8 mouse cellular contexts compared by ENCODE assay signal in the genomic region with DNA sequence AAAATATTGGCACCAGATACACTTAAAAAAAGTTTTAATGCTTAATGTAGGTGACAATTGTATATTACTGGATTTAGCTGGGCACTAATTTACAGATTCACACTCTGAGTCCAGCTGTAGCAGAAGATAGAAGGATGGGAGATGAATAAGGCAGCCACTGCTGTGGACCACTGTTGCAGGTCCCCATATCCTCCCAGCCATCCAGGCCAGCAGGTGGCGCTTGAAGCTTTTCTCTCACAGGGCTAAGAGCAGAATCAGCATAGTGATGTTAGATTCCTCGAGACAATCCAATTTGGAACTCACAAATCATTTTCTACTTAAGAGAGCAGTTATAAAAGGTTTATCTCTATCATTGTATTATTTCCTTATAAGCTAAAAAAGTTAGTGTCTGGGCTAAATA. TPM values are rescaled to one million over a fixed set of nuclear protein-coding genes. Genes with fewer than 3 reads are reported as not detected.
DNase-seq lines count a peak whose midpoint lies in the region; ATAC-seq lines count a peak whose summit lies in the region.
"Not testable (repeated sequence)": the region's sequence is repeated elsewhere in the genome, so short reads cannot be mapped to it uniquely, and the experiment has no call there.

No protein-coding gene starts in this region.

- not testable (repeated sequence) for H3K27ac ChIP-seq in embryonic facial prominence, embryonic 14.5 days (replicated peaks; ENCODE audit: low read depth, low read length); liver, embryonic 15.5 days (replicated peaks)

- H3K9ac ChIP-seq in embryonic facial prominence, embryonic 14.5 days (ENCODE audit: low read depth, low read length); liver, embryonic 15.5 days: not testable (repeated sequence)

- intact Hi-C loops in heart, postnatal 14 days (cut with DNase I), result loop anchor here (1.0 kb wide), 1 partner anchor 74 kb away; a partner anchor contains a TSS

- not testable (repeated sequence) for H3K9me3 ChIP-seq in embryonic facial prominence, embryonic 14.5 days (ENCODE audit: control insufficient read depth, low read length); liver, embryonic 15.5 days (replicated peaks)

- peak; percentile 68 to 74 for DNase-seq in B cell, adult 2 months
- peak; percentile 47 for DNase-seq in adrenal gland, postnatal 25 days
- DNase-seq in embryonic facial prominence, embryonic 14.5 days (ENCODE audit: low spot score), result not testable (repeated sequence)
- DNase-seq in heart, postnatal 14 days, result peak; percentile 36 to 53
- peak; percentile 57 to 62 for DNase-seq in kidney, postnatal 25 days
- peak; percentile 36 to 51 for DNase-seq in natural killer cell, adult 2 months (ENCODE audit: low spot score in 2 of 2)
- peak; percentile 18 to 44 for DNase-seq in spleen, postnatal 36 days (ENCODE audit: low spot score in 2 of 2)

- ATAC-seq in embryonic facial prominence, embryonic 14.5 days (ENCODE audit: low read depth), result 0 out of 2 replicates have a peak, but pooled peaks have one; percentile 74
- peak; percentile 65; the same call in 1 of the 2 replicates for ATAC-seq in liver, embryonic 15.5 days (ENCODE audit: insufficient read depth)

- not testable (repeated sequence) for H3K4me2 ChIP-seq in embryonic facial prominence, embryonic 14.5 days (ENCODE audit: low read depth, low read length); liver, embryonic 15.5 days

- not testable (repeated sequence) for H3K27me3 ChIP-seq in embryonic facial prominence, embryonic 14.5 days (replicated peaks; ENCODE audit: control insufficient read depth, insufficient read depth, low read length); liver, embryonic 15.5 days

- H3K4me3 ChIP-seq in embryonic facial prominence, embryonic 14.5 days (ENCODE audit: low read depth, low read length); liver, embryonic 15.5 days (replicated peaks): not testable (repeated sequence)

- WGBS in embryonic facial prominence, embryonic 14.5 days, result 21% methylated on average over 2 of the region's 2 CpGs
- WGBS in liver, embryonic 15.5 days (ENCODE audit: insufficient replicate concordance), result 18% methylated on average over 2 of the region's 2 CpGs

- H3K4me1 ChIP-seq in embryonic facial prominence, embryonic 14.5 days (ENCODE audit: control insufficient read depth, insufficient read depth, low read length); liver, embryonic 15.5 days (replicated peaks): not testable (repeated sequence)

- H3K36me3 ChIP-seq in embryonic facial prominence, embryonic 14.5 days (ENCODE audit: control insufficient read depth, insufficient read depth, low read length), result peaks cover 37% of the 10 kb centered on the region
- H3K36me3 ChIP-seq in liver, embryonic 15.5 days (replicated peaks), result peaks cover 46% of the 10 kb centered on the region

RNA-seq across cellular contexts. Expression of a gene that starts 5.7 kb away (rescaled TPM):
- 157 and 177 TPM in 2 replicates for total RNA-seq in adrenal gland, postnatal 25 days (2021)
- polyA plus RNA-seq in embryonic facial prominence, embryonic 14.5 days (2014; fragmentation: Nextera tagmentation; extraction: Ambion mirVana), result 34.6 and 37.4 TPM in 2 replicates
- 10 to 100 TPM; 66.2 to 70.4 TPM for total RNA-seq in heart, postnatal 14 days (2021)
- polyA plus RNA-seq in liver, embryonic 15.5 days (2015; fragmentation: Nextera tagmentation; extraction: Ambion mirVana), result 8.3 and 10.0 TPM in 2 replicates

RNA-seq across cellular contexts. Expression of a gene that starts 18.0 kb away (rescaled TPM):
- total RNA-seq in adrenal gland, postnatal 25 days (2021), result 27.0 and 33.1 TPM in 2 replicates
- 83.6 and 95.6 TPM in 2 replicates for polyA plus RNA-seq in embryonic facial prominence, embryonic 14.5 days (2014; fragmentation: Nextera tagmentation; extraction: Ambion mirVana)
- total RNA-seq in heart, postnatal 14 days (2021), result 10 to 100 TPM in 1 of 2 experiments, 1 to 10 TPM in 1; 7.5 to 11.1 TPM
- polyA plus RNA-seq in liver, embryonic 15.5 days (2015; fragmentation: Nextera tagmentation; extraction: Ambion mirVana), result 60.0 and 62.4 TPM in 2 replicates

RNA-seq across cellular contexts. Expression of a gene that starts 46.2 kb away (rescaled TPM):
- 85.2 and 112 TPM in 2 replicates for total RNA-seq in adrenal gland, postnatal 25 days (2021)
- 37.5 and 46.1 TPM in 2 replicates for polyA plus RNA-seq in embryonic facial prominence, embryonic 14.5 days (2014; fragmentation: Nextera tagmentation; extraction: Ambion mirVana)
- total RNA-seq in heart, postnatal 14 days (2021), result 10 to 100 TPM; 41.5 to 43.7 TPM
- polyA plus RNA-seq in liver, embryonic 15.5 days (2015; fragmentation: Nextera tagmentation; extraction: Ambion mirVana), result 53.4 and 60.1 TPM in 2 replicates

RNA-seq across cellular contexts. Expression of a gene that starts 47.5 kb away (rescaled TPM):
- total RNA-seq in adrenal gland, postnatal 25 days (2021), result 147 and 189 TPM in 2 replicates
- polyA plus RNA-seq in embryonic facial prominence, embryonic 14.5 days (2014; fragmentation: Nextera tagmentation; extraction: Ambion mirVana), result 78.5 and 78.7 TPM in 2 replicates
- total RNA-seq in heart, postnatal 14 days (2021), result 100 to 1,000 TPM; 108 to 115 TPM
- 52.3 and 52.8 TPM in 2 replicates for polyA plus RNA-seq in liver, embryonic 15.5 days (2015; fragmentation: Nextera tagmentation; extraction: Ambion mirVana)

RNA-seq across cellular contexts. Expression of a gene that starts 47.6 kb away (rescaled TPM):
- total RNA-seq in adrenal gland, postnatal 25 days (2021), result 54.0 and 69.2 TPM in 2 replicates
- 23.0 and 24.9 TPM in 2 replicates for polyA plus RNA-seq in embryonic facial prominence, embryonic 14.5 days (2014; fragmentation: Nextera tagmentation; extraction: Ambion mirVana)
- 10 to 100 TPM; 17.5 to 17.9 TPM for total RNA-seq in heart, postnatal 14 days (2021)
- polyA plus RNA-seq in liver, embryonic 15.5 days (2015; fragmentation: Nextera tagmentation; extraction: Ambion mirVana), result 11.5 and 13.0 TPM in 2 replicates
